Mouse (Mus musculus) naive thymus-derived CD4-positive, alpha-beta T cell, adult 2 months (primary cell): Measurements from ENCODE around the gene Chka.
A peak's percentile ranks its signal among the peaks of the same experiment; 100 is the strongest.

Source experiments
- DNase-seq: peaks from one replicate; pipeline ENCODE4 v3.0.0-alpha.2; 2011; ENCODE audit warnings: low read depth

The Chka gene

GRCm38 (mm10) chr19:3889096-3889495 lies 37.5 kb downstream of the Chka start:
- DNase-seq, result no peak

DNA sequence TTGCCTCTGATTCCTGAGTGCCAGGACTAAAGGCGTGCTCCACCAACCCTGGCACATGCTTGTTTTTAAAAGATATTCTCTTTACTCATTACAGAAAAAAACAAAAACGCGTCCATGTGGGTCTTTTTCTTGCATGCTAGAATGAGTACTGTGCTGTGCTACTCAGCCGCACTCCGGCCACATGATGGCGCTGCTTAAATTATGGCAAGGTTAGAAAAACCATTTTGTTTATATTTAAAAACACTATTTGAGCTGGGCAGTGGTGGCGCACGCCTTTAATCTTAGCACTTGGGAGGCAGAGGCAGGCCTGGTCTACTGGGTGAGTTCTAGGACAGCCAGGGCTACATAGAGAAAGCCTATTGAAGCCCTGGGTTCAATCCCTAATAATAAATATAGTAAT lies 38.6 kb downstream of the Chka start:
- peak; percentile 63 for DNase-seq

DNA sequence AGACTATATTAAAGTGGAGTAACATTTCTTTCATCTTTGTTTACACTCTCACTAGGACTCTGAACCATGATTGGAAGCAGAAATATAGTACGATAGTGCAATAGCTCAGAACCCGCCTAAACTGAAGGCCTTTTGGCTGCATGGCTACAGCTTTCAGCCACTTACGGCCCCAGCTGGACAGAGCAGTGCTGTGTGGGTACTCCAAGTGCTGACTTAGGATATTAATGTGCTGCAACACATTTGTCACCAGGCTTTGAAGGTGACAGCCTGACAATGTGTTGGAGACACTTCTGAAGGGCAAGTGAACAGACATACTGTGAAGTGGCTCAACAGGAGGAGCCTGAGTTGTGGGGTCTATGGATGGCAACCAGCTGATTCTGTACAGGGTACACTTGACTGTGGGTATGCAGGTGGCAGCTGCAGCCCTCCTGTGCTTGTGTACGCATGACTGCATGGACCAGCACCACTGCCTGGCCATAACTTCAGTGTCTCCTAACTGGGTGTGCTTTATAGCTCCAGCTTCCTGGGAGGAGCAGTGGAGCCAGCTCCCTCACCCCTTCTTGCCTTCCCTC lies 42.1 kb downstream of the Chka start:
- no peak for DNase-seq

GRCm38 (mm10) chr19:3894294-3894693 lies 42.7 kb downstream of the Chka start:
- no peak for DNase-seq

DNA sequence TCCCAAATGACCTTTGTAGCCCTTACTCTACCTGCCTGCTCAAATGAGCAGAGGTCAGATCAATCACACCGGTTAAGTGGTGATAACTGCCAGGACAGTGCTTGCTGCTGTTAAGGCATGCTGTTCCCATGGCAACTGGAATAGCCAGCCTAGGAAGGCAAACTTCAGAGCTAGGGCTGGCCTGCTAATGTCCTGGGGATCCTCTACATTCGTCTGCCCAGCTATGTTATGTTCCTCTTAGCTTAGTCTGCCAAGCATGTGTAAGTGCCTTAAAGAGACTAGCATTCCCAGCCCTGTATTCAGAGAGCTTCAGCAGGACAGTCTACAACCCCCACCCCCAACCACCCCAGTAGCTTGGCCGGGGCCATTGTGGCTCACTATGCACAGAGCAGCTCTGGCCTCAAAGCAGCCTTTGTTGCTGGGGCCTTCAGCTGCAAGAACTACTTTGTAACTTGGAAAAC lies 43.6 kb downstream of the Chka start:
- no peak for DNase-seq

DNA sequence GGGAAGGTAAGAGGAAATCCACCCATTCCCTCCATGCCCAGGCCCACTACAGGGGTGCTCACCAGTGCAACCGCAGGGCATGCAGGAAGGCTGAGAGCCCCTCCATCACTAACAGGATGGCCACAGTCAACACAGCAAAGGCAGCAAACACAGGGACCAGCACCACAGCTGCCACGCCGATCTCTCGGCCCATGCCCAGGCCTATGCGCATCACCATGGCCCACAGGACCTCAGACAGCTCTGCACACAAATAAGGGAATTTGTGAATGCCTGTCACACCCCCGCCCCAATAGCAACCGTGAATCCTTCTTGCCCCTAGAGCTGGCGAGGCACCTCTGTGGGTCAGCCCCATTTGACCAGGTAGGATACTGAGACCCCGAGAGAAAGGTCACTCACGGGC lies 44.6 kb downstream of the Chka start:
- DNase-seq, result no peak

- DNase-seq, result no peak
These were observed 46.0 kb downstream of the Chka start for GRCm38 (mm10) chr19:3897557-3897956.

DNA sequence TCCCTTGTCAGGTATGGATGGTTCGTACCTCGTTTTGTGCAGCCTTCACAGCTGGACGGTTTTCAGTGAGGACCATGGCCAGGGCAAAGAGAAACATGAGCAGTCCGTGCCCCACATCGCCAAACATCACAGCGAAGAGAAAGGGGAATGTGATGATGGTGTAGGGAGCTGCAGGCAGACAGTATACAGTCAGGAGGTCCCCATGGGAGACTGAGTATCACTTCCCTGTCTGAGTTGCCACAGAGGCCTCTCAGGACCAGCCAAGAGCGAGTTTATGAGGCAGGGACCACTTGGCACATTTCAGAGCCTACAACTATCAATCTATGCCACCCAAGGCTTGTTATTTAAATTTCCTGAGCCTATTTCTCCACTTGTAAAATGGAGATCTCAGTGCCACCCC lies 47.4 kb downstream of the Chka start:
- DNase-seq, result no peak

DNA sequence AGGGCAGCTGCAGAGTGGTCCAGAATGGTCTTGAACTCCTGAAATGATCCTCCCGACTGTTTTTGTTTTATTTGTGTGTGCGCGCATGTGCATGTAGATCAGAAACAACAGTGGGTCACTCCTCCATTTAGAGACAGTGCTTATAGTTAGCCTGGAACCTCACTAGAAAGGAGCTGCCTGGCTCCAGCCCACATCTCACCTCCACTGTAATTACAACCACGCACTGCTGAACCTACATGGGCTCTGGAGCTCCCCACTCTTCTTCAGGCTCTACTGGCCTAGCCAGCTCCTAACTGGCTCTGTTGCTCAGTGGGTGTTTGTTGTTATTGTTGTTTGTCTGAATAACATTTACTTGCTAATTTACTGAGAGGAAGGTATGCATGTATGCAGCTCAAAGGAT lies 48.0 kb downstream of the Chka start:
- DNase-seq, result no peak

DNA sequence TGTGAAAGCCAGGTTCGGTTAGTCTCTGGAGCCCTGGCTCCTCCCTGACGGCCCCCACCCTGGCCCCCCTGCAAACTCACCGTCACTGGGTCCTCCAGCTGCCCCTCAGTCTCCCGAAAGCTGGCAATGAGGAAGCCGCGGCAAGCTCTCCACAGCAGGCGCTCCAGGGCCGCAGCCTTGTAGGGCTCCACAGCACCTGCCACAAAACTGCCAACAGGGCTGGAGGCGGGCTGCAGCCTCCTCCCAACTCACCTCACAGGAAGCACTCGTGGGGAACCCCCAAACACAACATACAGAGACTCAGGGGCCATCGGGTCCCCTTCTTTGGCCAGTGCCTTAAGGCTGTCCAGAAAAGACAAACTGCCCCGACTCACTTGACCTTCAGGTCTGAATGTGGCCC lies 51.4 kb downstream of the Chka start:
- no peak for DNase-seq

DNA sequence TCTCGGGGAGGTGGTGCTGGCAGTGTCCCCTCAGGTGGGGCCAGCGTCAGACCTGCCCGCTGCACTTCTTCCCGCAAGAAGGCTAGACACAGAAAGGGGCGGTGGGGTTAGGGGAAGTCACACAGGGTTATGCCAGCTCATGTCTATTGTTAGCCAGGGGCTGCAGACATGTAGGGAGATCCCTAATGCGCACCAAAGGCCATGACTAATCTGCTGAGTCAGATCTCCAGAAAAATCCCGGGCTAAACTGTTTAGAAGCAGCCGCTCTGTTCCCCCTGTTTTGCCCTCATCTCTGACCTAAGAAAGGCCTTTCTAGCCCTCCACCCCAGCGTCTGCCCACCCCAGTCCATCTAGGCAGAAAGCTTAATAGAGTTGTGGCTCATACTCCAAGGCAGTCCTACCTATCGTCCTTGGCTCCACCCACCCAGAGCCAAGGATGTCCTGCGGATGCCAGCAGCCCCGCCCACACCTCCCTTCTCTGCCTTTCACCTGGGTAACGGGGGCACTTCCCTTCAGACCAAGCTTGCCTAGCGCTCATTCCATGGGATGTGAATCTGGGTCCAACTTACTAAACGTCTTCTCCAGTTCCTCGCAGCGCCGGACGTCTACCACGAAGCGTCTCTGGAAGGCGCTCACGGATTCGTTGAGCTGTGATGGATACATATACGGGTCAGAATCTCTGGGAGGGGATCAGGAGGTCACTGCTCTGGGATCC lies 52.2 kb downstream of the Chka start:
- no peak for DNase-seq

- no peak for DNase-seq
These were observed 52.7 kb downstream of the Chka start for GRCm38 (mm10) chr19:3904363-3904675.

- peak; percentile 30 for DNase-seq
These were observed 53.8 kb downstream of the Chka start for GRCm38 (mm10) chr19:3905261-3905969.

GRCm38 (mm10) chr19:3906326-3906725 lies 54.8 kb downstream of the Chka start:
- peak; percentile 43 for DNase-seq

DNA sequence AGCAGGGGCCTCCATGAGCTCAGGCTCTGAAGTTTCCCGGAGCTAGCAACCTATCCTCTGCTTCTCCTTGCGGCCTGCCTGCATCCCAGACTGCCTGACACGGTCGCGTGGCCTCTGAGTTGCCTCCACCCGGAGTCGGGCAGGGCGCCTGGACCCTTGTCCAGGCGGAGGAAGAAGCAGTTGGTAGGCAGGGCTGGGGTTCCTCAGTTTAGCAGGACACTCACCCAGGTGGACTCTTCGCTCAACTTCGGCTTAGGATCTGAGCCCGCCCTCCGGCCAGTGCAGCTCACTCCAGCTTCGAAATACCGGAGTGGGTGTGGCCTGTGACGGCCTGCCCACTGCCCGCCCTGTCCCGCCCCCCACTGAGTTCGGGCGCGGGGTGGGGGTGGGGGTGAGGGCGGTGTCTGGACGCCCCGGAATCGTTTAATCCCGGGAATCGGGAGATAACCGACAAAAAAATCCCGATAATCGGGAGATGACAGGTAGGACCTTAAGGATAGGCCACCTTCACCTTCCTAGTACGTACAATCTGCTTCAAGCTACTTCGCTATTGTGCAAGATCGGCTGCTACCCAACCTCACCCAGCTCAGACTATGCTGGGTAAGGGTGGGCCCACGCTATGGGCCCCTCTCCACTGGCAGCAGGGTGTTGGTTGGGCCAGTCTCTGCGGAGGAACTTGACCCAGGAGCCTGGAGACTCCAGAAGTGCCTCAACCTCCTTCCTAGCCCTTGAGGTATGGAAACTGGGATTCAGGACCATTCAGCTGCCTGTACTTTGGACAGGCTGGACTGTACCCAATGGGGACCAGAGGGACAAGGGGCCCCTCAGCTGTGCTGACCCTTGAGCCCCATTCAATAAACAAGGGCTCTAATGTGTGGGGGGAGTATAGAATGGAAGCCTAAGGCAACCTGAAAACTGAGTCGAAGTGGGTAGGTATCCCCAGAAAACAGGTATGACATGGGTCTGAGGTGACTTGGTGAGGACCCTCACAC lies 55.5 kb downstream of the Chka start, which contains the start of gene Tcirg1:
Tcirg1 (minus strand) TSS at position 339 of the 992 bp plus-strand sequence.
- DNase-seq, result peak; percentile 79

DNA sequence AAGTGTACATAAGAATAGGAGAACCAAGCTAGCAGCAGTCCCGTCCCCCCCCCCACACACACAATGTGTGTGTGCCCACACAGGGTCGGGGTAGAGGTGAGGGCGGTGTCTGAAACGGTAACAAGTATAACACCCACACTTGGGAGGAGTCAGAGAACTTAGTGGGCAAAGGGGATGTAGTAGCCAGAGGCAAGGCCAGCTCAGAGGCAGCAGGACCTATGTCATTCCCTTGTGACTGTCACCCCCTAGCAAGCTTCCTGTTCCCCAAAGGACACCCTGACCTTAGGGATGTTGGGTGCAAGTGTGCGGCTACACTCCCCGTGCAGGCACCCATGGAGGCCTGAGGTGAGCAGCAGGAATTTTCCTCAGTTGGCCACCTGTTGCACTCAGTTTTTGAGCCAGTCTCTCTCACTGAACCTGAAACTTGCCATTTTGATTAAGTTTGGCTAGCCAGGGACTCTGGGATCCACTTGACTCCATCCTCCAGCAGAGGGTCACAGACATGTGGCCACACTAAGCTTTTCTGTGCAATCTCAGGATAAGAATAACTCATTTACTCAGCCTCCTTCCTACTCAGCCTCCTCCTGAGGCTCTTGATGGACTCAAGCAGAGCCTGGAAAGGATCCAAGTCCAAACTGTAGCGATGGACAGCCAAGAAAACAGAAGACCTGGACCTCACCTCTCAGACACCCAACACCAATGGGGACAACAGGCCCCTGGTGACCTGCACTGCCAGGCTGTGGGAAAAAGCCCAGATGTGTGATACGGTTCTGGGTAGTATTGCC lies 56.5 kb downstream of the Chka start:
- no peak for DNase-seq

DNA sequence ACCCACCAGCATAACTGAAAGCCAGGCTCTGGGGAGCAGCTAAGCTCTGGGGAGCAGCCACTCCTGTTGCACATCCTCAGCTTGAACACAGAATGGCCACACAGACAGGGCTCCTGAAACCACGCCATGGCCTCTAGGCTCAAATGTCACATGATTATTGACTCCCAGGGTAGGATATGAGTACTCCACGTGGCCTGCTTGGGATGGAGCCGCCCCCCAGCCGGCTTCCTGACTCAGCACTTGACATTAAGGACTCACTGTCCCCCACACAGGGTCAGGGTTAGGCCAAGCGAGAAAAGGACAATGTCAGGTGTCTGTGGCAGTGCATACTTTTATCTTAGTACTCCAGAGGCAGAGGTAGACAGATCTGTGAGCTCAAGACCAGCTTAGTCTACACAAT lies 58.6 kb downstream of the Chka start:
- DNase-seq, result no peak

- peak; percentile 97 for DNase-seq
These were observed 61.0 kb downstream of the Chka start, which contains the start of gene Ndufs8 for GRCm38 (mm10) chr19:3912337-3913204. Ndufs8 (minus strand) TSS chr19:3912774.

- no peak for DNase-seq
These were observed 62.1 kb downstream of the Chka start for GRCm38 (mm10) chr19:3913692-3914091.

- DNase-seq, result no peak
These were observed 63.0 kb downstream of the Chka start for GRCm38 (mm10) chr19:3914535-3914934.
